In genomic region chr7:30551445-30552101, GRCm38 (mm10) we compare ENCODE assay signal across 8 mouse cellular contexts. TPM values are rescaled to one million over a fixed set of nuclear protein-coding genes. Genes with fewer than 3 reads are reported as not detected.
DNase-seq lines count a peak whose midpoint lies in the region; ATAC-seq and TF ChIP-seq lines count a peak whose summit lies in the region.

No protein-coding gene starts in this region.

- H3K27me3 ChIP-seq in cerebellum, adult 2 months (ENCODE audit: control insufficient read depth, insufficient read depth, low read length), result no peaks in the 10 kb centered on the region
- no peaks in the 10 kb centered on the region for H3K27me3 ChIP-seq in testis, adult 2 months (ENCODE audit: control insufficient read depth, insufficient read depth, low read length)
- peaks cover 11% of the 10 kb centered on the region; the same call in 1 of the 2 replicates for H3K27me3 ChIP-seq in hindbrain, embryonic 13.5 days
- H3K27me3 ChIP-seq in megakaryocyte, embryonic 14.5 days (replicated peaks), result no peaks in the 10 kb centered on the region

- WGBS in cerebellum, adult 2 months, result 3% methylated on average over 10 of the region's 10 CpGs
- 3% methylated on average over 10 of the region's 10 CpGs for WGBS in hindbrain, embryonic 13.5 days

- peak in 1 of 2 experiments; percentile 48 for DNase-seq in cerebellum, adult 2 months
- DNase-seq in cerebellum, adult 11 months, result no peak
- DNase-seq in testis, postnatal 14 days (ENCODE audit: low spot score), result no peak
- no peak for DNase-seq in natural killer cell, adult 2 months (ENCODE audit: low spot score in 2 of 2)
- no peak for DNase-seq in ovary, postnatal 10 days (ENCODE audit: low spot score)

- peak; percentile 75 for ATAC-seq in hindbrain, embryonic 13.5 days (ENCODE audit: low FRiP score)

- H3K4me2 ChIP-seq in hindbrain, embryonic 13.5 days, result peak overlapping the region; percentile 88

- peaks cover 3% of the 10 kb centered on the region; the same call in 1 of the 2 replicates for H3K4me1 ChIP-seq in cerebellum, adult 2 months (ENCODE audit: control insufficient read depth, insufficient read depth, low read length)
- peaks cover 21% of the 10 kb centered on the region for H3K4me1 ChIP-seq in testis, adult 2 months (ENCODE audit: control insufficient read depth, insufficient read depth, low read length)
- peaks cover 18% of the 10 kb centered on the region for H3K4me1 ChIP-seq in hindbrain, embryonic 13.5 days (replicated peaks)
- H3K4me1 ChIP-seq in megakaryocyte, embryonic 14.5 days, result peaks cover 43% of the 10 kb centered on the region

- peak overlapping the region; percentile 72 for H3K9ac ChIP-seq in hindbrain, embryonic 13.5 days

- H3K36me3 ChIP-seq in testis, adult 2 months (ENCODE audit: control insufficient read depth, insufficient read depth, low read length), result no peaks in the 10 kb centered on the region
- peaks cover 34% of the 10 kb centered on the region for H3K36me3 ChIP-seq in hindbrain, embryonic 13.5 days
- peaks cover 60% of the 10 kb centered on the region for H3K36me3 ChIP-seq in megakaryocyte, embryonic 14.5 days (replicated peaks; ENCODE audit: low read length)

- H3K9me3 ChIP-seq in hindbrain, embryonic 13.5 days, result no peaks in the 10 kb centered on the region
- no peaks in the 10 kb centered on the region for H3K9me3 ChIP-seq in megakaryocyte, embryonic 14.5 days

- H3K4me3 ChIP-seq in cerebellum, adult 2 months (replicated peaks; ENCODE audit: insufficient read depth, low read depth, low read length), result peak overlapping the region; percentile 66
- peak overlapping the region; percentile 100 for H3K4me3 ChIP-seq in testis, adult 2 months (ENCODE audit: control insufficient read depth, low read depth, low read length)
- H3K4me3 ChIP-seq in hindbrain, embryonic 13.5 days, result peak overlapping the region; percentile 59
- H3K4me3 ChIP-seq in megakaryocyte, embryonic 14.5 days (replicated peaks), result peak overlapping the region; percentile 94

- peak overlapping the region; percentile 74 for H3K27ac ChIP-seq in cerebellum, adult 2 months (ENCODE audit: insufficient read depth, low read length)
- peak overlapping the region; percentile 100 for H3K27ac ChIP-seq in testis, adult 2 months (ENCODE audit: control insufficient read depth, insufficient read depth, low read depth, low read length)
- H3K27ac ChIP-seq in hindbrain, embryonic 13.5 days, result peak overlapping the region; percentile 93

- peak; percentile 31; the same call in 1 of the 2 replicates for TF ChIP-seq CTCF in cerebellum, adult 2 months (IDR thresholded peaks at IDR 0.05; ENCODE audit: borderline replicate concordance, insufficient read depth, low read depth, low read length)
- no peak for TF ChIP-seq CTCF in testis, adult 2 months (IDR thresholded peaks at IDR 0.05; ENCODE audit: control insufficient read depth, insufficient read depth, insufficient replicate concordance, low read depth, low read length)

- TF ChIP-seq POLR2A in cerebellum, adult 2 months (IDR thresholded peaks at IDR 0.05; ENCODE audit: borderline replicate concordance, insufficient read depth, low read length), result no peak
- no peak for TF ChIP-seq POLR2A in testis, adult 2 months (IDR thresholded peaks at IDR 0.05; ENCODE audit: control insufficient read depth, low read depth, low read length)

RNA-seq across cellular contexts. Expression of gene Hspb6, which starts 0.4 kb away (rescaled TPM):
- polyA plus RNA-seq in cerebellum, adult 2 months (2012; rRNA removed), result 23.8 and 24.3 TPM in 2 replicates
- 74.3 and 82.9 TPM in 2 replicates for polyA plus RNA-seq in testis, adult 2 months (2012; rRNA removed)
- 7.8 and 7.9 TPM in 2 replicates for polyA plus RNA-seq in hindbrain, embryonic 13.5 days (2015; fragmentation: Nextera tagmentation; extraction: Ambion mirVana)
- 6.0 and 17.2 TPM in 2 replicates for polyA plus RNA-seq in megakaryocyte, embryonic 14.5 days (2012; ENCODE audit: insufficient read depth, low replicate concordance)

RNA-seq across cellular contexts. Expression of gene Proser3, which starts 0.5 kb away (rescaled TPM):
- 5.6 and 7.4 TPM in 2 replicates for polyA plus RNA-seq in cerebellum, adult 2 months (2012; rRNA removed)
- 33.9 and 37.5 TPM in 2 replicates for polyA plus RNA-seq in testis, adult 2 months (2012; rRNA removed)
- 8.1 and 8.4 TPM in 2 replicates for polyA plus RNA-seq in hindbrain, embryonic 13.5 days (2015; fragmentation: Nextera tagmentation; extraction: Ambion mirVana)
- polyA plus RNA-seq in megakaryocyte, embryonic 14.5 days (2012; ENCODE audit: insufficient read depth, low replicate concordance), result 11.6 and 51.8 TPM in 2 replicates

RNA-seq across cellular contexts. Expression of gene Lin37, which starts 8.1 kb away (rescaled TPM):
- 60.2 and 62.5 TPM in 2 replicates for polyA plus RNA-seq in cerebellum, adult 2 months (2012; rRNA removed)
- polyA plus RNA-seq in testis, adult 2 months (2012; rRNA removed), result 39.9 and 47.0 TPM in 2 replicates
- 51.7 and 57.9 TPM in 2 replicates for polyA plus RNA-seq in hindbrain, embryonic 13.5 days (2015; fragmentation: Nextera tagmentation; extraction: Ambion mirVana)
- 49.3 and 62.3 TPM in 2 replicates for polyA plus RNA-seq in megakaryocyte, embryonic 14.5 days (2012; ENCODE audit: insufficient read depth, low replicate concordance)

RNA-seq across cellular contexts. Expression of gene U2af1l4, which starts 11.5 kb away (rescaled TPM):
- polyA plus RNA-seq in cerebellum, adult 2 months (2012; rRNA removed), result 109 and 117 TPM in 2 replicates
- 51.9 and 52.2 TPM in 2 replicates for polyA plus RNA-seq in testis, adult 2 months (2012; rRNA removed)
- 98.9 and 105 TPM in 2 replicates for polyA plus RNA-seq in hindbrain, embryonic 13.5 days (2015; fragmentation: Nextera tagmentation; extraction: Ambion mirVana)
- polyA plus RNA-seq in megakaryocyte, embryonic 14.5 days (2012; ENCODE audit: insufficient read depth, low replicate concordance), result 52.8 and 64.1 TPM in 2 replicates

RNA-seq across cellular contexts. Expression of gene Gm49396, which starts 11.6 kb away (rescaled TPM):
- 11.9 and 12.3 TPM in 2 replicates for polyA plus RNA-seq in cerebellum, adult 2 months (2012; rRNA removed)
- 0.58 and 0.80 TPM in 2 replicates for polyA plus RNA-seq in testis, adult 2 months (2012; rRNA removed)
- polyA plus RNA-seq in hindbrain, embryonic 13.5 days (2015; fragmentation: Nextera tagmentation; extraction: Ambion mirVana), result 15.4 and 19.8 TPM in 2 replicates
- polyA plus RNA-seq in megakaryocyte, embryonic 14.5 days (2012; ENCODE audit: insufficient read depth, low replicate concordance), result 0.70 TPM in 1 of 2 replicates, not detected in the other
